Comparison of ENCODE assay signal across 16 mouse cellular contexts in the genomic region with DNA sequence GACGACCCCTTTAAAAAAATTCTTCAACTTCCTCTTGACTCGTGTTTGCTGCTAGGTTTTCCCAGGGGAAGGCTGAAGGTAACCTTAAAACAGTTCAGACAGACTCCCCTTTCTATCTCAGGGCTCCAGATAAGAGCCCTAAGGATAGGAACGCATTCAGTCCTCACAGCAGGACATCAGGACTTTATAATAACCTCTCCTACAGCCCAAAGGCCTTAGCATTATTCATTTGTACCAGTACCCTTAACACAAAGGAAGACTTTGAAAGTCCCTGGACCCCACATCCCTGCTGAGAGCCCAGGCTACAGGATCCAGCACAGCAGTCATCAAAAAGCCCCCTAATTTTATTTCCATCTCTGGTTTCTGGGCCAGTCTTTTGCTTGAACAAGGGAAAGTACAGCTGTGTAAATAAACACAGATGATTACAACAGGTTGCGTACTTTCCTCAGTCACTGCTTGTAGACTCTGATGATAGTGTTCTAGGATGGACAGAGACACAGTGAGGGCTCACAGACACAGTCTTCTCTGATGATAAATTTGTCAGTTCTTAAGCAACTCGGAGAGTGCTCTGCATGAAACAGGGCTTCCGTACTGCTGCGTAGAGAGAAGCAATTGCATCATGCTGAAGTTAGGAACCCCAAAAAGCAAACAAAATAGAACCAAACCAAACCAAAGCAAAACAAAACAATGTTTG. TPM values are rescaled to one million over a fixed set of nuclear protein-coding genes. Genes with fewer than 3 reads are reported as not detected.
DNase-seq lines count a peak whose midpoint lies in the region; ATAC-seq lines count a peak whose summit lies in the region.
"Had no signal": no experiment of that assay in that cellular context is flagged by ENCODE, and none has a peak within 500 bp of the region (broad histone marks: within the 10 kb centered on the region; RNA-seq: fewer than 3 reads in every experiment).

No protein-coding gene starts in this region.

- no peaks in the 10 kb centered on the region for H3K9me3 ChIP-seq in hindbrain, embryonic 15.5 days
- H3K9me3 ChIP-seq in hindbrain, embryonic 12.5 days (replicated peaks), result no peaks in the 10 kb centered on the region
- H3K9me3 ChIP-seq: embryonic facial prominence, embryonic 15.5 days; midbrain, embryonic 15.5 days had no signal

- no peaks in the 10 kb centered on the region for H3K4me1 ChIP-seq in hindbrain, embryonic 15.5 days (replicated peaks)
- 0 out of 2 replicates have a peak, but pooled peaks cover 4% of the 10 kb centered on the region for H3K4me1 ChIP-seq in hindbrain, embryonic 12.5 days
- H3K4me1 ChIP-seq: embryonic facial prominence, embryonic 15.5 days; midbrain, embryonic 15.5 days had no signal

- H3K9ac ChIP-seq in hindbrain, embryonic 15.5 days, result no peak overlapping the region
- H3K9ac ChIP-seq in hindbrain, embryonic 12.5 days, result no peak overlapping the region
- H3K9ac ChIP-seq: embryonic facial prominence, embryonic 15.5 days; liver, postnatal 0 days; midbrain, embryonic 15.5 days had no signal

- no peak overlapping the region for H3K27ac ChIP-seq in hindbrain, embryonic 15.5 days (replicated peaks)
- H3K27ac ChIP-seq in hindbrain, embryonic 12.5 days, result no peak overlapping the region
- H3K27ac ChIP-seq: embryonic facial prominence, embryonic 15.5 days; midbrain, embryonic 15.5 days had no signal

- 31% methylated on average over 7 of the region's 7 CpGs for WGBS in hindbrain, embryonic 15.5 days
- WGBS in hindbrain, embryonic 12.5 days, result 21% methylated on average over 7 of the region's 7 CpGs

- no peak overlapping the region for H3K4me3 ChIP-seq in hindbrain, embryonic 15.5 days
- no peak overlapping the region for H3K4me3 ChIP-seq in hindbrain, embryonic 12.5 days
- H3K4me3 ChIP-seq: embryonic facial prominence, embryonic 15.5 days; midbrain, embryonic 15.5 days had no signal

- peak; percentile 59; the same call in 1 of the 2 replicates for ATAC-seq in hindbrain, embryonic 15.5 days (ENCODE audit: low FRiP score, low read depth)
- no peak for ATAC-seq in hindbrain, embryonic 12.5 days (ENCODE audit: low FRiP score)
- ATAC-seq: liver, postnatal 0 days; midbrain, embryonic 15.5 days had no signal

- intact Hi-C loops in heart, postnatal 10 days (cut with DNase I), result no loop called here

- H3K4me2 ChIP-seq in hindbrain, embryonic 15.5 days, result no peak overlapping the region
- H3K4me2 ChIP-seq in hindbrain, embryonic 12.5 days (replicated peaks), result no peak overlapping the region
- H3K4me2 ChIP-seq: embryonic facial prominence, embryonic 15.5 days; midbrain, embryonic 15.5 days had no signal

- H3K36me3 ChIP-seq in hindbrain, embryonic 15.5 days, result no peaks in the 10 kb centered on the region
- no peaks in the 10 kb centered on the region for H3K36me3 ChIP-seq in hindbrain, embryonic 12.5 days
- H3K36me3 ChIP-seq: embryonic facial prominence, embryonic 15.5 days; midbrain, embryonic 15.5 days had no signal

- no peaks in the 10 kb centered on the region for H3K27me3 ChIP-seq in hindbrain, embryonic 15.5 days
- no peaks in the 10 kb centered on the region for H3K27me3 ChIP-seq in hindbrain, embryonic 12.5 days
- H3K27me3 ChIP-seq: embryonic facial prominence, embryonic 15.5 days; midbrain, embryonic 15.5 days had no signal

- peak; percentile 73 for DNase-seq in A20 (ENCODE audit: low read depth, low spot score)
- peak; percentile 45 for DNase-seq in embryo, embryonic 9.5 days (ENCODE audit: extremely low spot score)
- DNase-seq in forelimb bud, embryonic 11.5 days (ENCODE audit: low read depth, low spot score), result peak; percentile 53
- no peak for DNase-seq in heart, postnatal 10 days
- no peak for DNase-seq in frontal cortex, postnatal 10 days (ENCODE audit: low spot score in 2 of 2)
- DNase-seq in thymus, postnatal 25 days, result no peak
- DNase-seq: adrenal gland, postnatal 25 days; cerebellum, adult 11-12 months; gastrocnemius, postnatal 36 days; kidney, postnatal 25 days; liver, postnatal 0 days; spleen, adult 18-20 months had no signal

RNA-seq across cellular contexts. Expression of gene Slc1a3, which starts 23.3 kb away (rescaled TPM):
- polyA plus RNA-seq in hindbrain, embryonic 15.5 days (2015; fragmentation: Nextera tagmentation; extraction: Ambion mirVana), result 198 and 227 TPM in 2 replicates
- polyA plus RNA-seq in hindbrain, embryonic 12.5 days (2016; fragmentation: Nextera tagmentation; extraction: Ambion mirVana), result 97.2 and 112 TPM in 2 replicates
- total RNA-seq in heart, postnatal 10 days (2021), result 1 to 10 TPM; 1.3 to 3.4 TPM

Comparison
In these comparisons a context has a peak if more than half of its experiments do, and no peak if none do; other contexts are left out.
1. DNase-seq: peak in A20 (single experiment), embryo, embryonic 9.5 days (single experiment) and forelimb bud, embryonic 11.5 days (single experiment); none in heart, postnatal 10 days (0 of 2), frontal cortex, postnatal 10 days (0 of 2) and thymus, postnatal 25 days (single experiment).